Mouse (Mus musculus) monocyte, adult 5-6 weeks (primary cell): ENCODE data around the gene Spen. TPM values are rescaled to one million over a fixed set of nuclear protein-coding genes. Genes with fewer than 3 reads are reported as not detected.
A peak's percentile ranks its signal among the peaks of the same experiment; 100 is the strongest.
"Not testable (repeated sequence)": the region's sequence is repeated elsewhere in the genome, so short reads cannot be mapped to it uniquely, and the experiment has no call there.

Experiments used
- ATAC-seq: fragments of 153-309, 156-312 bp; replicated peaks from 2 replicates; pipeline ENCODE4 v1.8.0; 2017; ENCODE audit warnings: mild to moderate bottlenecking; ENCODE audit not compliant: low TSS enrichment, insufficient number of reproducible peaks, severe bottlenecking, poor library complexity, low FRiP score
- total RNA-seq: library from RNA; stranded (forward); fragments of 200-1000, 200-491, 200-594 nt; gene quantifications from 3 replicates; pipeline ENCODE4 v1.2.3, GENCODE M21; 2017

Spen gene
- total RNA-seq, 1 experiment from 2014 or later = 48.1 TPM

GRCm38 (mm10) chr4:141562281-141562680, 23.9 kb upstream of the Spen start:
- no peak for ATAC-seq

GRCm38 (mm10) chr4:141561331-141561919, 23.0 kb upstream of the Spen start:
- not testable (repeated sequence) for ATAC-seq

- ATAC-seq = peak; percentile 79
These were observed 21.5 kb upstream of the Spen start for GRCm38 (mm10) chr4:141559898-141560263.

- peak; percentile 73 for ATAC-seq
These were observed 20.9 kb upstream of the Spen start for GRCm38 (mm10) chr4:141559131-141559897.

GRCm38 (mm10) chr4:141558658-141559057, 20.3 kb upstream of the Spen start:
- peak; percentile 64 for ATAC-seq

- not testable (repeated sequence) for ATAC-seq
These were observed 17.8 kb upstream of the Spen start for GRCm38 (mm10) chr4:141556163-141556562.

- not testable (repeated sequence) for ATAC-seq
These were observed 16.0 kb upstream of the Spen start for GRCm38 (mm10) chr4:141554255-141554865.

GRCm38 (mm10) chr4:141552484-141552883, 14.1 kb upstream of the Spen start:
- peak; percentile 93 for ATAC-seq

GRCm38 (mm10) chr4:141547299-141547698, 8.9 kb upstream of the Spen start:
- ATAC-seq = peak; percentile 42

- ATAC-seq = peak; percentile 73
These were observed 8.2 kb upstream of the Spen start for GRCm38 (mm10) chr4:141546334-141547200.

GRCm38 (mm10) chr4:141545743-141546333, 7.4 kb upstream of the Spen start:
- peak; percentile 90 for ATAC-seq

GRCm38 (mm10) chr4:141545071-141545742, 6.8 kb upstream of the Spen start:
- ATAC-seq = no peak; the same call in 1 of the 2 replicates

GRCm38 (mm10) chr4:141544536-141544935, 6.1 kb upstream of the Spen start:
- ATAC-seq = no peak

GRCm38 (mm10) chr4:141543593-141543992, 5.2 kb upstream of the Spen start:
- no peak for ATAC-seq

- ATAC-seq = no peak
These were observed 3.5 kb upstream of the Spen start for GRCm38 (mm10) chr4:141541851-141542250.

GRCm38 (mm10) chr4:141540844-141541243, 2.4 kb upstream of the Spen start:
- no peak for ATAC-seq

- ATAC-seq = no peak
These were observed 893 bp upstream of the Spen start for GRCm38 (mm10) chr4:141539213-141539767.
